Mouse (Mus musculus) thymus, adult 2 months (tissue): ENCODE data around the gene Fcrl5.

Experiments
- CTCF ChIP-seq: fragments of 200-500 bp; IDR thresholded peaks from 2 replicates; pipeline ENCODE4 v1.5.1; 2012; ENCODE audit warnings: mild to moderate bottlenecking, control low read depth, low read length, moderate library complexity, borderline replicate concordance; ENCODE audit not compliant: control insufficient read depth, poor library complexity, insufficient read depth; ENCODE audit errors: extremely low read depth
- POLR2A ChIP-seq: fragments of 200-500 bp; IDR thresholded peaks from 2 replicates; pipeline ENCODE4 v1.6.1; 2012; ENCODE audit warnings: mild to moderate bottlenecking, low read length, control low read depth, moderate library complexity; ENCODE audit not compliant: control insufficient read depth, poor library complexity, insufficient read depth; ENCODE audit errors: extremely low read depth

GRCm38 (mm10) chr3:87527139-87527538, 91.6 kb downstream of the Fcrl5 start:
- TF ChIP-seq POLR2A (no peak), CTCF (no peak)
